ENCODE assay signal across 11 mouse cellular contexts in the genomic region with DNA sequence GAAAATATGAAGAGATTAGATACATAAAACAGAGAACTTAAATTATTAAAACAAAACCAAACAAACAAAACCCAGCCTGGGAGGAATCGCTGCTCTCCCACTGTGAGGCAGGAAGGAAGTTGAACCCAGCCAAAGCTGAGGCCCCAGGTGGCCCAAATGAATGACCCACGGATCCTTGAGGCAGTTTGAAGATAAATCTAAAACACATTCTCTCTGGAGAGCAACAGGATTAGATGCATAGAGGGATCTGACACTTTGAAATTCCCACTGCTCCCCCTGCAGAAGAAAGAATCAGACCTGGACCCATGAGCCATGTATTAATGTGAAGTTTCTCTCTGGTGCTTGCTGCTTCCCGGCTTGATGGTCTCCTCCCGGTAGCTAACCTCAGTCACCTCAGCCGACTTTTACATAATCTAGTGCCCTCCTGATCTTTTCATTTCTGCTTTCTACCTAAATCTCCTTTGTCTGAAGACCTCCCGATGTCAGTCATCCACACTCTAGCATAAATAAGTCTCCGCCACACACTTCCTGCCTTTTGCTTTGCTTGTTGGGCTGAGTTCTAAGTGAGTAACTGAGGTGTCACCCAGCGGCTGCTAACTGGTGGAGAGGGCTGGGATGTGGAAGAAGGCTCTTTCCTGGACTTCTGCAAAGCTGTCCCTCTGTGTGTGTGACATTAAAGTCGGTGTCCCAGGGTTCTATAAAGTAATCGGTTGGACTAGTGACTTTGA.
DNase-seq lines count a peak whose midpoint lies in the region; ATAC-seq and TF ChIP-seq lines count a peak whose summit lies in the region.
"Had no signal": no experiment of that assay in that cellular context is flagged by ENCODE, and none has a peak within 500 bp of the region (broad histone marks: within the 10 kb centered on the region; RNA-seq: fewer than 3 reads in every experiment).

No protein-coding gene starts in this region.

- no peak overlapping the region for H3K9ac ChIP-seq in kidney, postnatal 0 days (ENCODE audit: low read depth, low read length)

- H3K27ac ChIP-seq in kidney, postnatal 0 days: 0 out of 2 replicates have a peak overlapping the region, but pooled peaks have one; percentile 32

- peaks cover 13% of the 10 kb centered on the region; the same call in 1 of the 2 replicates for H3K4me1 ChIP-seq in kidney, postnatal 0 days (replicated peaks; ENCODE audit: insufficient read depth, low read length)

- no peak for ATAC-seq in kidney, postnatal 0 days (replicated peaks; ENCODE audit: low FRiP score, low read depth)
- ATAC-seq: Patski had no signal

- no peaks in the 10 kb centered on the region for H3K27me3 ChIP-seq in kidney, postnatal 0 days (ENCODE audit: insufficient read depth, low read length)
- H3K27me3 ChIP-seq: Patski had no signal

- TF ChIP-seq CTCF in kidney, postnatal 0 days (IDR thresholded peaks at IDR 0.05; ENCODE audit: low read depth): no peak

- no peaks in the 10 kb centered on the region for H3K9me3 ChIP-seq in kidney, postnatal 0 days (replicated peaks; ENCODE audit: low read length)

- 23% methylated on average over 10 of the region's 10 CpGs for WGBS in kidney, postnatal 0 days

- H3K4me2 ChIP-seq in kidney, postnatal 0 days (ENCODE audit: low read length): peak overlapping the region; percentile 27; the same call in 1 of the 2 replicates

- no peak overlapping the region for H3K4me3 ChIP-seq in kidney, postnatal 0 days (replicated peaks; ENCODE audit: low read depth, low read length)
- H3K4me3 ChIP-seq: megakaryocyte, embryonic 14.5 days had no signal

- no peaks in the 10 kb centered on the region for H3K36me3 ChIP-seq in kidney, postnatal 0 days (ENCODE audit: insufficient read depth, low read length)

- DNase-seq in kidney, postnatal 0 days (ENCODE audit: low spot score): peak; percentile 58
- DNase-seq in kidney, adult 18-20 months: no peak
- DNase-seq in ES-CJ7 (ENCODE audit: low read depth, low spot score): peak; percentile 21
- peak; percentile 64 for DNase-seq in embryo, embryonic 11 days
- peak; percentile 32 for DNase-seq in kidney, postnatal 10 days
- no peak for DNase-seq in adrenal gland, adult 18-20 months (ENCODE audit: low spot score in 2 of 2)
- no peak for DNase-seq in testis, postnatal 10 days (ENCODE audit: low spot score)
- DNase-seq: cerebellum, adult 11 months; spleen, adult 18-20 months had no signal

Comparison
In these comparisons a context has a peak if more than half of its experiments do, and no peak if none do; other contexts are left out.
1. DNase-seq: peak in kidney, postnatal 0 days (single experiment), ES-CJ7 (single experiment), embryo, embryonic 11 days (single experiment) and kidney, postnatal 10 days (single experiment); none in kidney, adult 18-20 months (single experiment), adrenal gland, adult 18-20 months (0 of 2) and testis, postnatal 10 days (single experiment).